Mouse (Mus musculus): ENCODE results near the gene Ints1. TPM values are rescaled to one million over a fixed set of nuclear protein-coding genes. Genes with fewer than 3 reads are reported as not detected.

Gene Ints1
- total and polyA plus RNA-seq, 2 experiments from 2014 or later, result 22.4 to 119 TPM

GRCm38 (mm10) chr5:139801231-139801630, 25.8 kb upstream of the Ints1 start:
- H3K27ac ChIP-seq (ENCODE audit: low read depth, low read length), result no peak overlapping the region

GRCm38 (mm10) chr5:139799801-139800590, 24.5 kb upstream of the Ints1 start:
- Histone ChIP-seq H3K9ac (no peak overlapping the region), H3K9me3 (ENCODE audit: low read length) (no peaks in the 10 kb centered on the region), H3K27ac (ENCODE audit: low read depth, low read length) (no peak overlapping the region), H3K4me2 (ENCODE audit: low read depth) (no peak overlapping the region), H3K36me3 (ENCODE audit: insufficient read depth) (peaks cover 15% of the 10 kb centered on the region), H3K4me1 (ENCODE audit: insufficient read depth) (peaks cover 20% of the 10 kb centered on the region), H3K27me3 (ENCODE audit: insufficient read depth, low read length) (no peaks in the 10 kb centered on the region), H3K4me3 (ENCODE audit: low read depth, low read length) (no peak overlapping the region)
- ATAC-seq, result no peak
- 90% methylated on average over 33 of the region's 33 CpGs for WGBS
- TF ChIP-seq CTCF (IDR thresholded peaks at IDR 0.05; ENCODE audit: low read depth), result no peak
- no peak for DNase-seq

More at GRCm38 (mm10) chr5:139801231-139801630, 25.8 kb upstream of the Ints1 start:
- Histone ChIP-seq H3K4me1 (ENCODE audit: insufficient read depth) (peaks cover 20% of the 10 kb centered on the region), H3K27me3 (ENCODE audit: insufficient read depth, low read length) (no peaks in the 10 kb centered on the region), H3K4me2 (ENCODE audit: low read depth) (no peak overlapping the region), H3K36me3 (ENCODE audit: insufficient read depth) (peaks cover 15% of the 10 kb centered on the region), H3K9me3 (ENCODE audit: low read length) (no peaks in the 10 kb centered on the region), H3K4me3 (ENCODE audit: low read depth, low read length) (no peak overlapping the region), H3K9ac (no peak overlapping the region)
- 94% methylated on average over 8 of the region's 8 CpGs for WGBS
- TF ChIP-seq CTCF (IDR thresholded peaks at IDR 0.05; ENCODE audit: low read depth), result no peak
- ATAC-seq (no peak), DNase-seq (no peak)

GRCm38 (mm10) chr5:139799041-139799440, 23.6 kb upstream of the Ints1 start:
- peaks cover 15% of the 10 kb centered on the region for H3K36me3 ChIP-seq (ENCODE audit: insufficient read depth)
- H3K9ac ChIP-seq, result 0 out of 2 replicates have a peak overlapping the region, but pooled peaks have one; percentile 62
- H3K4me2 ChIP-seq (ENCODE audit: low read depth), result peak overlapping the region; percentile 90; the same call in 1 of the 2 replicates
- H3K4me1 ChIP-seq (ENCODE audit: insufficient read depth), result peaks cover 20% of the 10 kb centered on the region
- no peaks in the 10 kb centered on the region for H3K9me3 ChIP-seq (ENCODE audit: low read length)
- peak overlapping the region; percentile 92; the same call in 1 of the 2 replicates for H3K27ac ChIP-seq (ENCODE audit: low read depth, low read length)
- ATAC-seq (no peak), DNase-seq (no peak)
- TF ChIP-seq CTCF (IDR thresholded peaks at IDR 0.05; ENCODE audit: low read depth), result no peak
- no peak overlapping the region for H3K4me3 ChIP-seq (ENCODE audit: low read depth, low read length)
- 88% methylated on average over 9 of the region's 9 CpGs for WGBS
- H3K27me3 ChIP-seq (ENCODE audit: insufficient read depth, low read length), result no peaks in the 10 kb centered on the region

GRCm38 (mm10) chr5:139798168-139798900, 22.9 kb upstream of the Ints1 start:
- H3K27ac ChIP-seq (ENCODE audit: low read depth, low read length), result peak overlapping the region; percentile 92
- WGBS, result 29% methylated on average over 11 of the region's 12 CpGs
- peak; percentile 50 for ATAC-seq

GRCm38 (mm10) chr5:139797473-139798167, 22.1 kb upstream of the Ints1 start:
- peak; percentile 93 for ATAC-seq
- 14% methylated on average over 11 of the region's 11 CpGs for WGBS
- peak overlapping the region; percentile 92 for H3K27ac ChIP-seq (ENCODE audit: low read depth, low read length)
- H3K27me3 ChIP-seq (ENCODE audit: insufficient read depth, low read length), result no peaks in the 10 kb centered on the region
- peaks cover 22% of the 10 kb centered on the region for H3K4me1 ChIP-seq (ENCODE audit: insufficient read depth)
- H3K9me3 ChIP-seq (ENCODE audit: low read length), result no peaks in the 10 kb centered on the region
- peak overlapping the region; percentile 41 for H3K4me3 ChIP-seq (ENCODE audit: low read depth, low read length)
- DNase-seq, result peak; percentile 97
- H3K4me2 ChIP-seq (ENCODE audit: low read depth), result peak overlapping the region; percentile 90
- H3K36me3 ChIP-seq (ENCODE audit: insufficient read depth), result peaks cover 15% of the 10 kb centered on the region
- H3K9ac ChIP-seq, result peak overlapping the region; percentile 62
- TF ChIP-seq CTCF (IDR thresholded peaks at IDR 0.05; ENCODE audit: low read depth), result no peak

More at GRCm38 (mm10) chr5:139798168-139798900, 22.9 kb upstream of the Ints1 start:
- Histone ChIP-seq H3K4me3 (ENCODE audit: low read depth, low read length) (peak overlapping the region; percentile 41), H3K9me3 (ENCODE audit: low read length) (no peaks in the 10 kb centered on the region), H3K4me2 (ENCODE audit: low read depth) (peak overlapping the region; percentile 90), H3K36me3 (ENCODE audit: insufficient read depth) (peaks cover 15% of the 10 kb centered on the region), H3K27me3 (ENCODE audit: insufficient read depth, low read length) (no peaks in the 10 kb centered on the region), H3K4me1 (ENCODE audit: insufficient read depth) (peaks cover 20% of the 10 kb centered on the region), H3K9ac (peak overlapping the region; percentile 62)
- DNase-seq, result peak; percentile 24
- no peak for TF ChIP-seq CTCF (IDR thresholded peaks at IDR 0.05; ENCODE audit: low read depth)

GRCm38 (mm10) chr5:139796900-139797299, 21.4 kb upstream of the Ints1 start:
- DNase-seq (peak; percentile 41), ATAC-seq (peak; percentile 21)
- H3K27me3 ChIP-seq (ENCODE audit: insufficient read depth, low read length), result no peaks in the 10 kb centered on the region
- 16% methylated on average over 13 of the region's 13 CpGs for WGBS
- peak overlapping the region; percentile 90 for H3K4me2 ChIP-seq (ENCODE audit: low read depth)
- no peak overlapping the region for H3K4me3 ChIP-seq (ENCODE audit: low read depth, low read length)
- H3K36me3 ChIP-seq (ENCODE audit: insufficient read depth), result peaks cover 15% of the 10 kb centered on the region
- H3K9ac ChIP-seq, result no peak overlapping the region
- no peaks in the 10 kb centered on the region for H3K9me3 ChIP-seq (ENCODE audit: low read length)
- H3K27ac ChIP-seq (ENCODE audit: low read depth, low read length), result peak overlapping the region; percentile 59
- TF ChIP-seq CTCF (IDR thresholded peaks at IDR 0.05; ENCODE audit: low read depth), result no peak
- peaks cover 29% of the 10 kb centered on the region for H3K4me1 ChIP-seq (ENCODE audit: insufficient read depth)
